Mouse (Mus musculus) frontal cortex, postnatal 36 days (tissue): Measurements from ENCODE around the gene Thop1.
A peak's percentile ranks its signal among the peaks of the same experiment; 100 is the strongest.
"Not testable (repeated sequence)": the region's sequence is repeated elsewhere in the genome, so short reads cannot be mapped to it uniquely, and the experiment has no call there.

Source experiments
- DNase-seq, 2 experiments: peaks; one replicate each; pipeline ENCODE4 v3.0.0; 2022; ENCODE audit warnings: low spot score in 2 of 2

The Thop1 gene

GRCm38 (mm10) chr10:81057406-81058130, 12.3 kb upstream of the Thop1 start:
- no peak for DNase-seq

GRCm38 (mm10) chr10:81058896-81059295, 10.9 kb upstream of the Thop1 start:
- no peak for DNase-seq

DNA sequence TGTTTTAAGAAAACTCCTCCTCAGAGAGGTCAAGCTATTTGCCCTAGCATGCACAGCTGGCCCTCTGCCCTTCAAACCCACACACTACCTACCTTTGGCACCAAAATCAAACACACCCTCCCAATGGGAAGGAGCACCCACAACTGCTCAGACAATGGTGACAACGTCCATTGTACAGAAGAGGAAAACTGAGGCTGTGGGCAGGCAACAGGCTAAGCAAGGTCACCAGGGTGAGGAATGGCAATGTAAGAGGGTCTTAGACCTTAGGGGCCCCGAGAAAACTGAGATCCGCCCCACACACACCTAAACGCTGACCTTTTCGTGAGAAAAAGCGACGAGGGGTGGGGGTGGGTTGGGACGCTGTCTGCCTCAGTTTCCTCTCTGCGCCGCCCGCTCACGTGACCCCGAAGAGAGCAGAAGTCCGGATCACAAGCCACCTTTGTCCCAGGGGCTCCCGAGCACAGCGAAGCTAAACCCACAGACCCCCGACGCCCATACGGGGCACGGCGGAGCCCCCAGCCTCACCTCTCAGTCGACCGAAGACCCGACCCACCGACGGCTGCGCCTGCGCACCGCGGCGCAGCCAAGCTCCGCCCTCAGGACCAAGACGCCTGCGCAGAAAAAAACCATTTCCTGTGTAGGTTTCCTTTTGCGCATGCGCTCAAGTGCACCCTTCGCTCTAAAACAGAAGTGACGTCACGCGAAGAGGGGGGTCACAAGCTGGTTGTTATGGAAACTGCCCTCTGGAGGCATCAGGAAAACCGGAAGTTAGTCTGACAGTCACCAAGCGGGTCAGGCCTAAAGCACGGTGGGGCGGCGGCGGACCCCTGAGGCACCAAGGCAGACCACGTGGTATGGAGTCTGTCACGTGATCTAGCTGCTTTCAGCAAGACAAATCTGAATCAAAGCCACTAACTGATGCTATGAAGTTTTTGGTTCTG, 10.0 kb upstream of the Thop1 start, which contains the start of gene Sgta:
TSS of gene Sgta (minus strand) at position 579 of the 941 bp plus-strand sequence.
- DNase-seq: peak; percentile 99 to 100

DNA sequence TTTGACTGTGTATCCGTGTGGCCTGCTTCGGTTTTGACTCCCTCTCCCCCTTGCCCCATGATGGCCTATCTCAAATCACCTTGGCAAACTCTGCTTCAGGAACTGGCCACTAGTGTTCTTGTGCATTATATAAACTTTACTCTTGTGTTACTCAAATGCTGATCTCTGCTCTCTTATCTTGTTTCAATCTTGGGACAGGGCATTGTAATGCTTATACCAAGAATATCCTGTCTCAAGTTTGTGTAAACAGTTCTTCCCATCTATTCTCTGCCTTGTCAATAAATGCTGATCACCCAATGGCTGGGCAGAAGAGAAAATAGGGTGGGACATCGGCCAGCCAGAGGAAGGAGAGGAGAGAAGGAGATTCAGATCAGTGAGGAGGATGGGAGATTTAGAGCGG, 7.1 kb upstream of the Thop1 start:
- no peak for DNase-seq

- not testable (repeated sequence) for DNase-seq
Observed at GRCm38 (mm10) chr10:81064519-81064918, 5.3 kb upstream of the Thop1 start.

DNA sequence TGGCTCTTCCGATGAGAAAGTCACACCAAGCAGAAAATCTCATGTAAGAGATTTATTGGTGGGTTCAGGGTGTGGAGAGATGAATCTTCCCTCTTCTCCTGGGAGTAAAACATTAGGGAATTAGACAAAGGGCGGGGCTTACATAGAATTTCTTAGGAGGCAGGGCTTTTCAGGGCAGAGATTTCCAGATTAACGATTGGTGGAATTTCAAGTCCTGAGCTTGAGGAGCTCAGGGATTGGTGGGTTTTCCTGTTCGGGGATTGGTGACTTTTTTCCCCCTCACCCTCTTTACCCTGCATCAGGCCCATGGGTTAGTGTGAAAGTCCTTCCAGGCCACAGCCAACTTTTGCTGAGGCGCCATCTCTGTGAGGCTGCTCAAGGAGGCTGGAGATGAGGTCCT, 1.1 kb upstream of the Thop1 start:
- DNase-seq: no peak

GRCm38 (mm10) chr10:81072290-81072689, 2.5 kb downstream of the Thop1 start:
- no peak for DNase-seq

- DNase-seq: no peak
Observed at GRCm38 (mm10) chr10:81073464-81073863, 3.6 kb downstream of the Thop1 start.

DNA sequence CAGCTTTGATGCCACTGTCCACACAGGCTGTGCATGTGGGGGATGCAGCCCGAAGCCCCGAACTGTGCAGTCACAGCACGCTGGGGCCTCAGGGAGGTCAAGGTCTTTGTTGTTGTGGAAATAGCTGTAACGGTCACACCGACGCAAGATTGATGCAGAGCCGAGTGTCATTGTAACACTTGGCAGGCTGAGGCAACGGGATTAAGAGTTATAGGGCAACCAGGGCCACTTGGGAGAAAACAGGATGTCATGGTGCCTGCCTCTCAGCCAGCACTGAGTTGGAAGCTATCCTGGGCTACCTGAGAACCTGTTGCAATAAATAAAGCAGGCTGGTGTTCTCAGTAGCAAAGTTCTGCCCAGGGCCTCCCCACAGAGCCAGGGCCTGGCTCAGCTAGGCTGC, 5.9 kb downstream of the Thop1 start:
- DNase-seq: no peak

- DNase-seq: no peak
Observed at GRCm38 (mm10) chr10:81076356-81076755, 6.5 kb downstream of the Thop1 start.

DNA sequence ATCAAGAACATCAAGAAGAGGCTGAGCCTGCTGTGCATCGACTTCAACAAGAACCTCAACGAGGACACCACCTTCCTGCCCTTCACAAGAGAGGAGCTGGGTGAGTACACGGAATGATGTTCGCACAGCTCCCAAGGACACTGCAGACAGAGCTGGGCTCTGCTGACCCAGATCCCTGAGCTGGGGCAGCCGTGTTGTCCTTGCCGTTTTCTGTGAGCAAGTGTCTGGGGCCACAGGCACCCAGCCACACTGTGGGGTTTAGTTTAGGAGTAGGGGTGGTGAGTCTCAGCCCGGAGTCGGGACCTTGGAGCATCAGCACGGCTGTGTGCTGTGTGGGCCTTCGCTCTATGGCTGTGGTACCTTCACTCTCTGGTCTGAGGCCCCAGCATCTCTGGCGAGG, 8.1 kb downstream of the Thop1 start:
- no peak for DNase-seq

- no peak for DNase-seq
Observed at GRCm38 (mm10) chr10:81080008-81080655, 10.3 kb downstream of the Thop1 start.

DNA sequence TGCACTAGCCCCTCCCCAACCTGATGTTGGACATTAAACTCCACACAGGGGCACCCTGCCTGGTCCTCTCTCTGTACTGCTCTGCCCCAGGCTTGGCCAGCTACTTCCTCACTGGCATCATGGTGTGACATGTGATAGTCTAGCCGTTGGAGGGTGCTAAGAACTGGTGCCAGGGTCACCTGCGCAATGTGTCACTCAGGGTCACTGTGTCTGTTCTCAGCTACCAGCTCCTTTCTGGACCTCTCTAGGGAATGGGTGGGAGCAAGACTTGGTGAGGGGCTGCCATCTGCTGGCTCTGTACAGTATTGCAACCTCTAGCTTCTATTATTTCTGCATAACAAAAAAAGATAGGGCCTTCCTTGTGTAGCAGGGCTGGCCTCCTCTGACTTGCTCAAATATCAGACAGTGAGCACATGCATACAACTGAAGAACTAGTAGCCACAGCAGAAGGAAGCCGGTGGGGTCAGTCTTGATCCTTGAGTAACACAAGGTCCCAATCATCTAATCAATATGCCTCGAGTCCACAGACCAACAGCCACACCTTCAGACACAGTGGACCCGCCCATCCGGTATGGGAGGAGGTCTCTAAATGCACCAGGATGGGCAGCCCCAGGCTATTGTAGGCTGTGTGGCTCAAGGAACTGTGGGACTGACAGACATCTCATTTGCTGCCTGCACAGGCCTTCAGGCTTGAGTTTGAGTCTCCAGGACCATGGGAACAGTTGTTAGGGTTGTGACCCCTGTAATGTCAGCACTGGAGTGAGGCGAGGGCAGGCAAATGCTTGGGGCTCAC, 12.5 kb downstream of the Thop1 start:
- peak; percentile 70 to 82 for DNase-seq

GRCm38 (mm10) chr10:81087021-81087420, 17.2 kb downstream of the Thop1 start:
- DNase-seq: no peak

DNA sequence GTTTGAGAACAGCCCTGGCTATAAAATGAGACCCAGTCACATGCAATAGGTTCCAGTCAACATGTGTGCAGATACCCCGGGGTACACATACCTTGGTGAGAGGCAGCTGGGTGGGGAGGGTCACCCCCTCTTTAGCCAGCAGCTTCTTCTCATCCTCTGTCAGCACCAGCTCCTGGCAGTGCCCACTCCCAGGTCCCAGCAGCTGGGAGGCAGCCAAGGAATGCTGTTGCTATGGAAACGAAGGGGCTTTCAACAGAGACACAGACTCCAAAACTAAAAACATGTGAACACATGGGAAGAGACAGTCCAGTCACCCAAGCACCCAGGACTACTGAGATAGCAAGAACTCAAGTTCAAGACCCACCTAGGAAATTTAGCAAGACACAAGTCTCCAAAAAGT, 19.4 kb downstream of the Thop1 start:
- no peak for DNase-seq

GRCm38 (mm10) chr10:81090621-81091020, 20.8 kb downstream of the Thop1 start:
- DNase-seq: no peak

DNA sequence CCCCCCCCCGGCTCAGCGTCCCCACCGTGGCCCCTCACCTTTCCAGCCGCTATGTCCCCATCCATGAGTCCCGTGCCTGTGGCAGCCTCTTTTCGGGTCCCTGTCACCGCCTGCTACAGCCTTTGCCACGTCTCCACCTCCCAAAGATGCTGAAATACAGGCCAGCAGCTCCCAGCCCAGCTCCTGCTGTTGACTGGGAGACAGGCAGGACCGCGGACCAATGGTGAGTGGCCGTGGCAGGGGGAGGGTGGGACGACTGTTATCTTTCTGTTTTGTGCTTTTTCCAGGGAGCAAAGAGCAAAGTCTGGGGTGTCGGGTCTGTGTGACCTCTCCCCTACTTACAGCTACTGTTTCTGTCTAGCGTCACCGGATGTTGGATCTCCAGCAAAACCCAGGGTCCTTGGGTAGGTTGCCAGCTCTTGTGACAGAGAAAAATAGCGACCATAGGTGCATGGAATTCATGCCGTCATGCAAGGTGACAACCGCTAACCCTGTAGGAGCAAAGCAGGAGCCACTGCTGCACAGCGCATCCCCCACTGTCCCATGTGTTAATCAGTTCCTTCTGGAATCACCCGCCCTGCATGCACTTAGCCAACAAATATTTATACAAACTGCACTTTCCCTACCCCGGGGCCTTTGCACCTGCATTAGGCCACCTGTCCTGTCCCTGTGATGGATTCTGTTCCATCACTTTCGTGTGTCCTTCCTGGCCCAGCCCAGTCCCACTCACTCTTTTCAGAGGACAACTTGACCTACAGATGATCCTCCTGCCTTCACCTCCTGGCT, 22.8 kb downstream of the Thop1 start:
- no peak for DNase-seq

DNA sequence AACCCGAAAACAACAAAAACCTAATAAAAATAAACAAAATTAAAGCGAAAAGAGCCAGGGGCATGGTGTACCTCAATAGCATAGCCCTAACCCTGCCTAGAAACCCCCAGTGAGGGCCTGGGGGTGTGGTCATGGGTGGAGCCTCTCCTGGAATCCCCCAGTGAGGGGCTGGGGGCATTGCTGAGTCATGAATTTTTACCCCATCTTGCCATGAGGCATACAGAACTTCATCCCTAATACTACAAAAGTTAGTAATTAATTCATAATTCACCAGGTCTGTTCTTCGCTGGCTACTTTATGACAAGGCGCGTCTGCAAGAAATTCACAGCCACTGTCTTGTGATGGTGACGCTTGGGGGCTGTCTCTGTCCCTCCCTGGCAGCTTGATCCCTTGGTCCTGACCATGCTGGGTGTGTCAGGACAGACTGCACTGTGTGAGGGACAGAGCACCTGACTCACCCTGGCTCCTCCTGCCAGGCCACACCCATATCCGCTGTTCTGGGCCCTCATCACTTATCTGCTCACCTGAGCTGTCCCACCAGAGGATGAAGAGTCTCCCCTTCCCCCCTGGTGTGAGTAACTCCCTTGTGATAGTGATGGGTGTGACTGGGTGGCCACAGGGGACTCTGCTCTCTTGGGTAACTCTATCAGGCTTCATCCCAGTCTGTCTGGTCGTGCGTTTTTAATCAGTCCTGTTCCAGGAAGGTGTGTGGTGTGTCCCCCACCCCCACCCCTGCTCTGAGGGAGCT, 25.3 kb downstream of the Thop1 start:
- DNase-seq: no peak

DNA sequence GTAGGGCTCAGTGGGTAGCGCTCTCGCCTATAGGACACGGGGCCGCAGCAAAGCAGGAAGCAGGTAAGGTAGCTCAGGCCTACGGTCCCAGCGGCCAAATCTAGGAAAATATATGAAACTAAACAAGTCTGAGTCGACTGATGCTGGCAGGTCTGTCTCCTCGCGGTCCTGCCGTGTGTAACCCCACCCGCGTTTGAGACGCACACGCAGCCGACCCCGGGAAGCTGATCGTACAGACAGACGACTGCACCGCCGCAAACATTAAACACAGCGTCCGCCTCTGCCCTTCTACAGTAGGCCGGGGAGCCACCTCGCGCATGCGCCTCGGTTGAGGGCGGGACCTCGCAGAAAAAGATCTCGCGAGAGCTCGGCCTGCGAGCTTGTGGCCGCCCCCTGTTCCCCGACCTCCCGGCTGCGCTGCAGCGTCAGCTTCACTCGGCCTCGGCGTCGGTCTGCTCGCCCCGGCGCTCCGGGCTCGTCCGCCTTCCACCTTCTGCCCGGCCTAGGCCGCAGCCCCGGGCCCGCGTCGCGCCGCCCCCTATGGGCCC, 35.8 kb downstream of the Thop1 start, which contains the start of gene Map2k2:
TSS of gene Map2k2 (plus strand) at position 351 of the 548 bp plus-strand sequence.
- DNase-seq: peak; percentile 96
